Mouse (Mus musculus): Measurements from ENCODE around the gene Hp. TPM values are rescaled to one million over a fixed set of nuclear protein-coding genes. Genes with fewer than 3 reads are reported as not detected.

Hp gene
- under 1 TPM in 3 of 4 experiments, not detected in 1; 0.38 to 0.57 (median 0.41) TPM for total RNA-seq (2022)

GRCm38 (mm10) chr8:109578900-109579301, at the start of gene Hp:
Gene Hp (minus strand): TSS chr8:109579172.
- DNase-seq (ENCODE audit: low spot score in 2 of 2), result no peak

- peak in 1 of 2 experiments; percentile 45 for DNase-seq (ENCODE audit: low spot score in 2 of 2)
Measured at GRCm38 (mm10) chr8:109628638-109629037, 49.7 kb upstream of the Hp start.

GRCm38 (mm10) chr8:109615569-109615968, 36.6 kb upstream of the Hp start:
- no peak for DNase-seq (ENCODE audit: low spot score in 2 of 2)

GRCm38 (mm10) chr8:109614243-109615210, 35.6 kb upstream of the Hp start, which contains the start of gene Pkd1l3:
Gene Pkd1l3 (plus strand): TSS chr8:109614517.
- no peak for DNase-seq (ENCODE audit: low spot score in 2 of 2)

GRCm38 (mm10) chr8:109609153-109609502, 30.2 kb upstream of the Hp start:
- no peak for DNase-seq (ENCODE audit: low spot score in 2 of 2)

GRCm38 (mm10) chr8:109608271-109609152, 29.5 kb upstream of the Hp start, which contains the start of gene Dhodh:
Gene Dhodh (minus strand): TSS chr8:109608673.
- peak; percentile 96 to 97 for DNase-seq (ENCODE audit: low spot score in 2 of 2)

- no peak for DNase-seq (ENCODE audit: low spot score in 2 of 2)
Measured at GRCm38 (mm10) chr8:109607650-109608049, 28.7 kb upstream of the Hp start.

GRCm38 (mm10) chr8:109606725-109607124, 27.8 kb upstream of the Hp start:
- DNase-seq (ENCODE audit: low spot score in 2 of 2), result no peak

- DNase-seq (ENCODE audit: low spot score in 2 of 2), result no peak
Measured at GRCm38 (mm10) chr8:109595854-109596253, 16.9 kb upstream of the Hp start.

- no peak for DNase-seq (ENCODE audit: low spot score in 2 of 2)
Measured at GRCm38 (mm10) chr8:109593117-109593788, 14.3 kb upstream of the Hp start.

GRCm38 (mm10) chr8:109592164-109592563, 13.2 kb upstream of the Hp start:
- DNase-seq (ENCODE audit: low spot score in 2 of 2), result no peak

GRCm38 (mm10) chr8:109591367-109591766, 12.4 kb upstream of the Hp start:
- DNase-seq (ENCODE audit: low spot score in 2 of 2), result no peak

- DNase-seq (ENCODE audit: low spot score in 2 of 2), result no peak
Measured at GRCm38 (mm10) chr8:109590901-109591300, 11.9 kb upstream of the Hp start.

- DNase-seq (ENCODE audit: low spot score in 2 of 2), result no peak
Measured at GRCm38 (mm10) chr8:109586972-109587504, 8.1 kb upstream of the Hp start.

GRCm38 (mm10) chr8:109585652-109586051, 6.7 kb upstream of the Hp start:
- DNase-seq (ENCODE audit: low spot score in 2 of 2), result no peak

GRCm38 (mm10) chr8:109584830-109585229, 5.9 kb upstream of the Hp start:
- DNase-seq (ENCODE audit: low spot score in 2 of 2), result no peak

GRCm38 (mm10) chr8:109584293-109584692, 5.3 kb upstream of the Hp start:
- no peak for DNase-seq (ENCODE audit: low spot score in 2 of 2)

GRCm38 (mm10) chr8:109576311-109576710, 2.7 kb downstream of the Hp start:
- DNase-seq (ENCODE audit: low spot score in 2 of 2), result no peak

GRCm38 (mm10) chr8:109571139-109571538, 7.8 kb downstream of the Hp start:
- no peak for DNase-seq (ENCODE audit: low spot score in 2 of 2)

GRCm38 (mm10) chr8:109565498-109566333, 13.3 kb downstream of the Hp start, which contains the start of the genes Dhx38 and Txnl4b:
Gene Dhx38 (minus strand): TSS chr8:109565861.
Gene Txnl4b (plus strand): TSS chr8:109565892.
- peak; percentile 99 for DNase-seq (ENCODE audit: low spot score in 2 of 2)
